Mouse (Mus musculus) ES-CJ7 (cell line): ENCODE results near the gene Mex3d.
A peak's percentile ranks its signal among the peaks of the same experiment; 100 is the strongest.
"Not testable (repeated sequence)": the region's sequence is repeated elsewhere in the genome, so short reads cannot be mapped to it uniquely, and the experiment has no call there.

Experiments used
- DNase-seq: peaks from one replicate; pipeline ENCODE4 v3.0.0; 2011; ENCODE audit warnings: low read depth, low spot score

Mex3d gene

DNA sequence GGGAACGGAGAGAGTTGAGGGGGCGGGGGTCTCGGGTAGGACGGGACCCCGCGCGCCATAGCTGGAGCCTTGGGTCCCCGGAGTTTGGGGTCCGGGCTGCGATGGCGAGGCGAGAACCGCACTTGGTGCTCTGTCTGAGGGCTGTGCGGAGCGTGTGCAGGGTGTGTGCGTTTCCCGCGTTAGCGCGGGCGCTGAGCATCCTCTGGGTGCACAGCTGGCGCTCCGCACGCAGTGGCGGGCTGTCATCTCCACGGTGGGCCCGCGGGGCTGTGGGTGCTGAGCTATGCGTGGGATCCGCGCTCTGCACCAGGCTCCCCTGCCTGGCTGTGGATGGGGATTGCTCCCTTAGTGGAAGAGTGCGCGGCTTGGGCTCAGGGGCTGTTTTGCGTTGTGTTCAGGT lies 30.7 kb downstream of the Mex3d start:
- no peak for DNase-seq

- peak; percentile 38 for DNase-seq
Observed at GRCm38 (mm10) chr10:80356001-80356682, 31.3 kb downstream of the Mex3d start, which contains the start of gene Plk5. Plk5 (plus strand) TSS chr10:80356459.

DNA sequence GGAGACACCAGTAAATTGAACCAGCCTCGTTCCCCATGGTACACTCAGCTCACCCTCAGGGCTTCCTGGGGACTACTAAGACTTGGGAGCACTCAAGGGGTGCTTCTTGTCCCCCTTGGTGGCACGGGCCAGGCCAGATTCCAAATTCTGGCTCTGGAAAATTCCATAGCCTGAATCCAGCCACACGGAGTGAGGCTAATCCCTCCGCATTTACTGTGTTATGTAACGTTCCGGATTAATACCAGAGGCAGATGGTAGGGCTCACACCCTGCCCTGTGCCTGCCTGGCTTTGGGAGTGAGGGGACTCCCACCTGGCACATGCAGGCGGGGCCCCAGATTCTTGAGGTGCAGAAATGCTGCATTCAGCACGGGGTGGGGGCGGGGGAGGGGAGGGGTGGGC lies 32.0 kb downstream of the Mex3d start:
- no peak for DNase-seq

DNA sequence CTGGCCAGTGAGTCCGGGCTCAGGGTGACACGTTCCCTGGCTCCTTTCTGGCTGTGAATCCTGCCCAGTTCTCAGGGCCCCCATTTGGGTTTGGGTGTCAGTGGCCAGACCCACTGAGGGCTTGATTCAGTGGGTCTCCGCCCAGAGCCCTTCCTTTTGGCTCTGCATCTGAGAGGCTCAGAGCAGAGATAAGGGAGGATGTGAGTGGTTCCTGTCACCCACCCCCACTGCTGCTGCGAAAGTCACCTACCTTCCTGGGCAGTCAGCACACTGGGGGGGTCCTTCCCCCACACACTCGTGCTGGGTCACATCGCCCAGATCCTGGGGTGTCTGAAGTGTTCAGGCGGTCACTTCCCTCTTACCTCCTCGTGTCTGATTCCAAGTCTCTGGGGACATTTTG lies 34.7 kb downstream of the Mex3d start:
- DNase-seq: no peak

- DNase-seq: no peak
Observed at GRCm38 (mm10) chr10:80351896-80352295, 35.6 kb downstream of the Mex3d start.

- peak; percentile 90 for DNase-seq
Observed at GRCm38 (mm10) chr10:80350292-80350691, 37.2 kb downstream of the Mex3d start.

DNA sequence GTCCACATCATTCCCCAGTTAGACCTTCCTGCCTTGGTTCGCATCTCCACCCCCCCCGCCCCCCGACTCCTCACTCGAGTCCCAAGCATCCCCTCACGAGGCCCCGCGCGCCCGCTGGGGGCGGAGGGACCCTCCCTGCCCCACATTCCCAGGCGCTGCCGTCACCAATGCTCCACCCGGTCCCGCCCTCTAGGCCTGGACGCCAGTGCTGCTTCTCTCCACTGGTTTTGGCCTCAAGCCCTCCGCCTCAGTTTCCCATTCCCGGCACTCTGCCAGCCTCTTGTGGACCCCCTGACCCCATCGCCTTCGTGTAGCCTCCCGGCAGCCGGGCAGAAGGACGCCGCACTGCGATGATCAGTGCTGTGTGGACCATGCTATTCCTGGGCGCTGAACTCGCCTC lies 38.5 kb downstream of the Mex3d start:
- no peak for DNase-seq

DNA sequence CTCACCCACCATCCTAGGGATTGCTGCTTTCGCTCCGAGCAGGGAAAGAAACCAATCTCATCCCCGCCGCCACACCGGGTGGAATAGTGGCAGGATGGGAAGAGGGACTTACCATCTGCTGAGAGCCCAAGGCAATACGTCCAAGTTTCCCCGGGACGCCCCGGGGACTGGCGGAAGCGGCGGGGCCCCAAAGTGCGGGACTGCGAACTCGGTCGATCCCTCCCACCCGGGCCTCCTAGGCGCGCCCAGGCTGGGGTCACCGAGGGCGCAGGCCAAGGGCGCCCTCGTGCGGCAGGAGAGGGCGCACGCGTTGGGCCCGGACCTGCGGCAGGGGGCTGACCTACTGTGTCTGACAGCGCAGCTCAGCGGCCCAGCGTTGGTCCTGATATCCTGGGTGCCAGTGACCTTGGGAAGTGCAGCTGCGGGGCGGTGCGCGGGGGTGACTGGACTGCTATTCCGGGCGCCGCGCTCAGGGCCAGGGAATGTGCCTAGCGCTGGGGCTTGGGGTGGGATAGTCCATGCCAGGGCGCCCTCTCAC lies 39.1 kb downstream of the Mex3d start, which contains the start of gene Adamtsl5:
TSS of gene Adamtsl5 (minus strand) at position 169 of the 538 bp plus-strand sequence.
- peak; percentile 76 for DNase-seq

DNA sequence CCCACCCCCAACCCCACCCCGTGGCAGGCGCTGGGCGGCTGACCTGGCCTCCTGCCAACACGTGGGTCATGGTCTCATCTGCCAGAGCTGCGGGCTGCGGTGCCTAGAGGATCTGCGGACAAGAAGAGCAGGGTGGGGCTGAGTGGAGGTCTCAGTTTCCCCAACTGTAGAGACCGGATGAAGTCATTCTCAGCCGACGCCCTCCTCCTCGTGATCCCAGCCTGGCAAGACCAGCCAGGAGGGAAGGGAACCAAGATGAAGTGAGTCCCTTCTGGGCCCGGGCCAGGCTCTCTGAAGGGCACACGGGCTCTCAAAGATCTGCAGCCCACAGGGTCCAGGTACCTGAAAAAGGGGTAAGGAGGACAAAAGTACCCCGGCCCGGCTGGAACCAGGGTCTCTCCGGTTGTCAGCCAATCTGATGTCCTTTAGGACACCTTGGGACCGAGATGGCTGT lies 39.9 kb downstream of the Mex3d start:
- DNase-seq: no peak

- DNase-seq: not testable (repeated sequence)
Observed at GRCm38 (mm10) chr10:80345929-80346328, 41.5 kb downstream of the Mex3d start.

GRCm38 (mm10) chr10:80345122-80345521 lies 42.3 kb downstream of the Mex3d start:
- no peak for DNase-seq

- no peak for DNase-seq
Observed at GRCm38 (mm10) chr10:80344131-80344661, 43.3 kb downstream of the Mex3d start.

- no peak for DNase-seq
Observed at GRCm38 (mm10) chr10:80343425-80343895, 44.0 kb downstream of the Mex3d start.

GRCm38 (mm10) chr10:80342749-80343424 lies 44.6 kb downstream of the Mex3d start:
- peak; percentile 94 for DNase-seq

GRCm38 (mm10) chr10:80342305-80342748 lies 45.1 kb downstream of the Mex3d start:
- no peak for DNase-seq

DNA sequence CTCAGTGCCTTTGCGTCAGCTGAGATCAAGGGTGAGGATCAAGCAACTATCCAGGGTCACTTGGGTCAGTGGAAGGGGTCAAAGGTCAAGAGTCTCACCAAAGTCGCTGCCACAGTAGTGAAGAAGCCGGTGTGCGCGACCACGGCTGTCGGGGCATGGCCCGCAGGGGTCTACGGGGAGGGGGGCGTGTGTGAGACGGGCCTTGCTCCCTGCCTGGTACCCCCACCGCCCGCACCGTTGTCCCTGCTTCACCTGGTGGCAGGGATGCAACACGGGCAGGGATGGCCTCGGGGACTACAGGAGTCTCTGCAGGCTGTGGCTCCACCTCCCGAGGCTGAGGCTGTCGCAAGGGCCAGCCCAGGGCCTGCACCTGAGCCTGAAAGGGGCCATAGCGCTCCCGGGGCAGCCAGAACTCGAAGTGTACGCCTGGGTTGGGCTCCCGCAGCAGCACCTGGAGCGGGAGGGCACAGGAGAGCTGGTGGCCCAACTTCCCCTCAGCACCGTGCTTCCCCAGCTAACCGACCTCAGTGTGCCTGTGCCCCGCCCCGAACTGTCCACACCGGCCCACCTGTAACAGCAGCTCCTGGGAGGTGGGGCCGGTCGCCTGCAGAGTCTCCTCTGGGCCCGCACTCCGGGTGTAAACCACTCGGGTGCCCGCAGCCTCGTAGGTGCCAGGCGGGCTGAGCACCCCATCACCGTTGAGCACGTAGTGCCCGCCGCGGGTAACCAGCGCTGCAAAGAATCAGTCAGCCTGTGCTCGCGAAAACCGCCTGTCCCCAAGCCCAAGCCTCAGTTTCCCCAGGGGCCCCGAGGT lies 45.8 kb downstream of the Mex3d start:
- no peak for DNase-seq

DNA sequence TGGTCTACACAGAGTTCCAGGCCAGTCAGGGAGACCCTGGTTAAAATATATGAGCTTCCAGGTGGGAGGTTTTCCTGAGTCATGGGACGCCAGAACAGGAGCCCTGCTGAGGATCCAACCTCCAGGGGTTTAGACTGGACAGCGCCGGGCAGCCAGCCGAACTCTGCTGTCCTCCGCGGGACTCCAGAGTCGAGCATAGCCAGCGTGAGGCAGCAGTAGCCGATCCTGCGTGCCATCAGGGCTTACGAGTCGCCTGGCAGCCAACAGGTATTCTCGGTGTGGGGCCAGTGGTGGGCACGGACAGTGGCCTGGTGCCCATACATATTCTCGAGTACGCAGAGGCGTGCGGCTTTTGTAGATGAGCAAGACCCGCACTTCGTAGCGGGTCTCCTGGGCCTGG lies 46.4 kb downstream of the Mex3d start:
- DNase-seq: no peak

GRCm38 (mm10) chr10:80339941-80340750 lies 47.3 kb downstream of the Mex3d start:
- peak; percentile 87 for DNase-seq

GRCm38 (mm10) chr10:80336263-80336662 lies 51.2 kb downstream of the Mex3d start:
- no peak for DNase-seq

- no peak for DNase-seq
Observed at GRCm38 (mm10) chr10:80332525-80332989, 54.9 kb downstream of the Mex3d start.
